Mouse (Mus musculus): ENCODE results near the gene Magi1.

DNA sequence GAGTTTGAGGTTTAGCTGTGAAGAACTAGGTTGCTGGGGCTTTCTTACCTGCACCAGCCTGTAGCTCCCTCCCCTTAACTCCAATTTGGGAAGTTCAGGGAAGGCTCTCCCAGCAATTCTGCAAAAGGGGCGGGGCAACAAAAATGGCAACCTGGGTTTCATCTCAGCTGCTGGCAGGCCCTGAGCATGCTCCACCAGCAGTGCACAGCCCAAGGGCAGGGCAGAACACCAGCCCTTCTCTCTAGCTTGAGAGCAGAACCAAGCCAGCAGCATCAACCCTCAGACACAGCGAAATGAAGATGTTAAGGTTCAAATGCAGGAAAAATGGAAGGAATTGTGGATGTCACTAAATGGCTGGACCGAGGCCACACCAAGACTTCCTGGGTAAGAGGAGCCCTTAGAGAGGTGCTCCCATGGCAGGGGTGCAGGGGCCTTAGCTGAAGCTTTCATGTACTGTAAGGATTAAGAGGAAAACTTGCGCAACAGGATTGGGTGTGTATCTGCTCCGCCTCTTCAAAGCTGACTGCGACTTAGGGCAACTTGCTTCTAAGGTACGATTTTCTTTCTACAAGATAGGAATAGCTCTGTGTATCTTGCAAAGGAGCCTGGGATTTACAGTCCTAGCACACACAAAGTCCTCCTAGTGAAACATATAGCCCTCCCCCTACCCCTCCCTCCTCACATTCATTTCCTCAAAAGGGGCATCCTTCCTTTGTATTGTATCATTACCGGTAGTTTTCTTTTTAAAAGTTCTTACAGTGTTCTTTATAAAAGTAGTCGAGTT lies 118.8 kb downstream of the Magi1 start:
- TF ChIP-seq CTCF (IDR thresholded peaks at IDR 0.05; ENCODE audit: low read depth) = no peak
- no peak for TF ChIP-seq EP300 (IDR thresholded peaks at IDR 0.05; ENCODE audit: low read depth)
